Mouse (Mus musculus) layer of hippocampus, postnatal 10 days (tissue): ENCODE results near the gene Plpp6. TPM values are rescaled to one million over a fixed set of nuclear protein-coding genes. Genes with fewer than 3 reads are reported as not detected.
A peak's percentile ranks its signal among the peaks of the same experiment; 100 is the strongest.

Source experiments
- DNase-seq, 2 experiments: peaks; one replicate each; pipeline ENCODE4 v3.0.0; 2021; ENCODE audit warnings: low spot score in 2 of 2
- long read RNA-seq: library from polyadenylated mRNA; stranded (forward); transcript quantifications from one replicate; pipeline ENCODE4 v2.0.0, GENCODE M21; 2023
- total RNA-seq, 2 experiments: library from RNA; stranded (reverse); gene quantifications; 2 replicates each; pipeline ENCODE4 v1.2.3; 2021

The Plpp6 gene
- total RNA-seq, result 10 to 100 TPM; 31.0 to 36.5 TPM
- long read RNA-seq, transcript Plpp6-201 (1 exons, 2,859 nt), result major isoform, 31 of 31 reads
- long read RNA-seq, partial matches to known transcripts, result 0 of 31 reads
- long read RNA-seq, other reads (novel, unspliced or antisense), result 0 of 31 reads

DNA sequence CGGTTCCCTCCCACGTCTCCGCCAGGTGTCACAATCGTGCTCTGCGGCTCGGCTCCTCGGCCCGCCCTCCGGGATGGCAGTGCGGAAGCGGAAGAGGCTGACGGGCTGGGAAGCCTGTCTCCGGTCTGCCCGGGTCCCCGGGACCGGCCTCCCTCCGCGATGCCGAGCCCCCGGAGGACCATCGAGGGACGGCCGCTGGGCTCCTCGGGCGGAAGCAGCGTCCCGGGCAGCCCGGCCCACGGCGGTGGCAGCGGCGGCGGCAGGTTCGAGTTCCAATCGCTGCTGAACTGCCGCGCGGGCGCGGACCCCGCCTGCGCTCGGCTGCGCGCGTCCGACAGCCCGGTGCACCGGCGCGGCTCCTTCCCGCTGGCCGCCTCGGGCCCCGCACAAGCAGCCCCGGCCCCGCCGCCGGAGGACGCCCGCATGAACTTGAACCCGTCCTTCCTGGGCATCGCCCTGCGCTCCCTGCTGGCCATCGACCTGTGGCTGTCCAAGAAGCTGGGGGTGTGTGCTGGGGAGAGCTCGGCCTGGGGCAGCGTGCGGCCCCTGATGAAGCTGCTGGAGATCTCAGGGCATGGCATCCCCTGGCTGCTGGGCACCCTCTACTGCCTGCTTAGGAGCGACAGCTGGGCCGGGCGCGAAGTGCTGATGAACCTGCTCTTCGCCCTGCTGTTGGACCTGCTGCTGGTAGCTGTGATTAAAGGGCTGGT, at the start of gene Plpp6:
Gene Plpp6, plus strand, starts transcription at position 112 of the 710 bp plus-strand sequence.
- peak; percentile 71 to 82 for DNase-seq

DNA sequence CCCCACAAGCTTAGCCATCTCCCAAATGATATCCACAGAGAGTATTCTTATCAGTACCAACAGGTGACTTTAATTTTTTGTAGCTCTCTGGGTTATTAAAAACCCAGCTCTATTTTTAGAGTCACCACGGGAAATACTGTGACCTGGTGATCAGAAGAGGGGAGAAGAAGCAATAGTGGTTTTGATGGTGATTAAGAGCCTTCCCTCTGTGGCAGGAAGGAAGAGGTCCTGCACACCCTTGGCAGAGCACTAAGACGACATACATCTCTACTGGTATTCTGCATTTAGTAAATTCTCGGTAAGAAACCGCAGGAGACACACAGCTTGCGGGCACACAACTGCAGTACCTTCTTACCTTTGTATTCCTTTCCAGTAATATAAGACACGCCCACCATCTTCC, 49.2 kb upstream of the Plpp6 start:
- no peak for DNase-seq

DNA sequence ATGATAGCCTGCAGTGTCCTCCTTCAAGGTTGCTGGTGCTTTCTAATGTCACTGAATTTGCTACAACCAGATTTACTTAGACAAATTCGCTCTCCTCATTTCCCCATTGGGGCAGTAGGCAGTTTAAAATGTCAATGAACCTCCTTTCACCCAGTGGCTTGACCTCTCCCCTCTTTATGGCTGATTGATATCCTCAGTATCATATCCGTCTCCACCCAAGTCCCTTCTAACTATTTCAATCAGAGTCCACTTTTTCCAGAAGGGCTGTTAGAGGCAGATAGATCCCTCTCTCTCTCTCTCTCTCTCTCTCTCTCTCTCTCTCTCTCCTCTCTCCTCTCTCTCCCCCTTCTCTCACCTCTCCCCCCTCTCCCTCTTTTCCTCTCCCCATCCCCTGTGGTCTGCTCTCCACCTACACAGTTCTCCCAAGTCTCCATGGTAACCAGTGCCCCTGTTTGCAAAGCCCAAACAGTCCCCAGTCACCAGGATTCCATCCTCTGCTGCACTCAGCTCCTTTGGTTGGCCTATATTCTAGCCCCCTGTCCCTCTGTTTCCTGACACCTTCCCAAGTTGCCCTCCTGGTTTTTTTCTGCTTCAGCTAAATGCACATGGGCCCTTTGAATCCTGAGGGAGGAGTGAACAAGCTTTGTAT, 48.0 kb upstream of the Plpp6 start:
- no peak for DNase-seq

DNA sequence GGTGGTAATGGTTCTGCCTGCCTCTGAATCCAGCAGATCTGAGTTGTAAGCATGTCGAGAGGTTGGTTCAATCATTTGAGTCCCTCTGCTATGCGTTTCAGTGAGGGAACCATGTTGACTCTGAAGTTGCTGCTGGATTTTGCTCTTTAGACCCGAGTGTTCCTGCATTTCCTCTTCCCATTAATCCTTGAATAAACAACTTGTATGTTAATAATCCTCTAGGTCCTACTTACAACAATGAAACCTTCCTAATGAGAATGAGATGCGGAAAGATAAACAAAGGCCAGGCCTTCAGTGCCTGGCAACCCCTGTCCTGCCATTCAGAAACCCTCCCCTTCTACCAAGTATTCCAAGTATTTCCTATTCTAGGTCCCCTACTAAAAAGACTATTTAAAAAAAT, 47.3 kb upstream of the Plpp6 start:
- no peak for DNase-seq

DNA sequence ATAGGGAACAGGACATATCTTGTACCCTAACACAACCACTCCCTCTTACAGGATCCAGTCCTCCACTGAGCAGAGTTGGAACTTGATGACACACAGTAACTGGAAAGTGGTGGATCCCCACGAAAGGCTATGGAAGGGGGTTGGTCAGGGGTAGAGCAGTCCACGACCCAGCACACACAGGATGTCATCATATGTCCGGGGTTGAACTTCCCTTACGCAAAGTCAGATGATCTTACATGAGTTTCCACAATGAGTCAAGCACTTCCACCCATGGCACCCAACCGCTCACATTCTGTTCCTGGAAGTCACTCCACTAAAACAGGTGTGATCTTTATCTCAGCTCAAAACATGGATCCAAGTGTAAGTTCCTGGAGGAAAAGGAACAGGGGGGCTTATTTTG, 45.9 kb upstream of the Plpp6 start:
- DNase-seq, result no peak

DNA sequence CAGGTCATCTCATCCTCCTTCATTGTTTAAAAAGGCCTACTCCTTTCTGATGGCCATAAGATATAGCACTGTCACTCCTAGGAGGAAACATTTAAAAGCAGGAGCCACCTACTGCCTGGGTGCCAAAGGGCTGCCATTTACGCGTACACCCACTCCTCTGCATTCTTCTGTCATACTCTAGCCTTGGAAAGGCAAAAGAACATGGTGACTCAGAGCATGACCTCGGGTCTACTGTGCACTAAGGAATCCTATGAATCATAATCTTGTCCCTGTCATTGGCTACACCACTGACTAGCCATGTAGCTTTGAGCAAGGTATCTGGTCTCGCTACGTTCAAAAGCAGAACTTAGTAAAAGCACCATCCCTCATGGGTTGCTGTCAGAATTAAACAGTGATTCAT, 37.4 kb upstream of the Plpp6 start:
- no peak for DNase-seq

DNA sequence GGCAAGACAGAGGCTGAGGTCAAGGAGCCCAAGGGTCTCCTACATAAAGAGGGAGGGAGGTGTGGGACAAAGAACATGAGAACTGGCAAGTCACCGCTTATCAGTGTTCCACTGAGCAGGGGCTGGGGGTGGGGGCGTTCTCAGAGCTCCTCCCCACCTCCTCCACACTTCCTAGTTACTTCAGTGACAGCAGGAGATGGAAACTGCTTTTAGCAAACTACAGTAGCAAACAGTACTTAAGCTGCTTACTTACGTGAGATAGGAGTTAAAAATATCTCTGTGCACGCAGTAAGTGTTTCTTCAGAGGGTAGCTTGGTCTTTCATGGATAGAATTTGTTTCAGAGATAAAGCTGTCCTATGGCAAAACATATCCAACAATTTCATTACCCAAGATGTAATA, 36.4 kb upstream of the Plpp6 start:
- no peak for DNase-seq

DNA sequence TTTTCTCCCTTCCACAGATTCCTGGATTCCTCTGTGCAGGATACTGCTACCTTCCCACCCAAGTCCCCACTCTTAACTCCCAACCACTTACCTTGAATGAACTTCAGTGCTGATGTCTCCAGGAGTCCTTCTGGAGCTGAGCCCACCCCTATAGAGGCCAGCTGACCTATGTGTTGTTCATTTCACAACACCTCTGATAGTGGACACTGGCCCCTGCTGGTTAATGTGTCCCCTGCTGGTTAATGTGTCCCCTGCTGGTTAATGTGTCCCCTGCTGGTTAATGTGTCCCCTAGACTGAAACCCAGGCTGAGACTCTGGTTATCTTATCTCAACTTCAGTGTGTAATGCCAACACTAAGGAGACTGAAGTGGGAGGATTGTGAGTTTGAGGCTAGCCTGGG, 34.7 kb upstream of the Plpp6 start:
- DNase-seq, result no peak

DNA sequence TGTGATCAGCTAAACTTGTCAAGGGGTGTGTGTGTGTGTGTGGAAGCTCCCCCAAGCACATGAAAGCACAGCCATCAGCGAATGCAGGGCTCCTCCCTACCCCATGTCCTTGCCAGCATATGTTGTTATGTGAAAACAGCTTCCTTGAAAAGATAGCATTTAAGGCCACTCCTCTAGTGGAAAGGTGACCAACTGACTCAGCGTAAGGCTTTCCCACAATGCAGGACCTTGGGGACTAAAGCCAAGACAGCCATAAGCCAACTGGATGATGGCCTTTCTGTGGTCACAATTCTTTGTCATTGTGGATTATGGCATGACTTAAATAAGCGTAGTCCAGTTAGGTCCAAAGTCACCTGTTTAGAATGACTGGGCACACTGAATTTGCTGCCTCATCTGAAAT, 28.9 kb upstream of the Plpp6 start:
- no peak for DNase-seq

DNA sequence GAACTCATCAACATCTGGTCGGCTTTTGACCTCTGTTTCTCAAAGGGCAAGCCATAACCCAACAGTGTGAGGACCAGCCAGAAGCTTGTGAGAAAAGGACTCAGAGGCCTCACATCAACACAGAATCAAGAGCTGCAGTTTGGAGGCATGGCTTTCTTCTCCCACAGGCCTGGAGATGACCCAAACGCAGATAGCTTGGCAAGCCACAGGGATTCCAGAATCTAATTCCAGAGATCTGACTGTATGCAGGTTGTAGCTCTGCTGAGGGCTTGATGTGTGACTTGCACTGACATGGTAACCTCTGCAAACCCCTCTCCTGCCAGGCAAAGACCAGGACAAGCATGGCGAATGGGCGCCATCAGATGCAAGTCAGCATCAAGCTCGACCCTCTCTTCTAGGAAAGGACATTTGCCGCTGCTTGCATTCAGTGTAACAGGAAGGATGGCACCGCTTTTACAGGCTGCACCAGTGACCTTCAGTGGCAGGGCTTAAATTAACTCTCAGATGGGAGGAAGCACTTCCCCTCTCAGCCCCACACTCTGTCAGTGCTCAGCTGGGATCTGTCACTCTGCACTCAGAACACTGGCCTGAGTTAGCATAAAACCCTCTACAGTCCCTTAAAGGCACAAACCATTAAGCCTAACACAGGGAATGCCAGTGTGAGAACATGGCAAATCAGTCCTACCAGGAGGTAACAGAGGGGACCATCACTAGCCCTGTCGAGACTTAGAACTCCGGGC, 23.4 kb upstream of the Plpp6 start:
- no peak for DNase-seq

DNA sequence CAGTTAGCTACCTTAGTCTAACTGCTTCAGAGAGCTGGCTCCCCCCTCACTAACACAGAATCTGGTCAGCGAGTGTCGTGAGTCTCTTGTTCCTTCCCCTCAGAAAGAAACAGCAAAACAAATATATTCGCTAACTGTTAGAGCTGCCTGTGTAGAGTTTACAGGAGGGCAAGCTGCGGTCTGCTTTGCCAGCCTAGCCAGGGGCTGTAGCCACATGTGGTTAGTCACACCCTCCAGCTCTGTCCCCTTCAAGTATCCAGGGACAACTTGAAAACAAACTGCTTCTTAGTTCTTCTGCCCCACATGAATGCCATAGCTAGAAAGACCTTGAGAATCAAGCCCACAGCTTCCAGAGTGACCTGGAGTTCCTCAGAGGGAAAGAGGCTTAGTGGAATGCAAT, 22.5 kb upstream of the Plpp6 start:
- no peak for DNase-seq

DNA sequence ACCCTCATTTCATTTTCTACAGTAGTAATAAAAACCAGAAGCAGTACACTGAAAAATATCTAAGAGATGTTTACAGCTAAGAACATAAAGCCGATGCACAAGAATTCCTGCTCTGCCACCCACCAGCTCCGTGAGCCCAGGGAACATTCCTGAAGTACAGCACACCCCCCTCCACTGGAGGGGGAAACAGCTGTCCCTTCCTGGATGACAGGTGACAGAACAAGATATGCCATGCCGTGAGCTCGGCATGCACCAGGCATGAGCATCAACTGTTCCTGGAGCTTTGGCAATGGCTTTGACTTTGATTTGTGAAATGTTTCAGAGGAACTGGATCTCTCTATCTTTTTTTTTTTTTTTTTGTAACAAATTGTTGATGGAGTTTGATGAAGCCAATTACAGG, 17.0 kb upstream of the Plpp6 start:
- no peak for DNase-seq

DNA sequence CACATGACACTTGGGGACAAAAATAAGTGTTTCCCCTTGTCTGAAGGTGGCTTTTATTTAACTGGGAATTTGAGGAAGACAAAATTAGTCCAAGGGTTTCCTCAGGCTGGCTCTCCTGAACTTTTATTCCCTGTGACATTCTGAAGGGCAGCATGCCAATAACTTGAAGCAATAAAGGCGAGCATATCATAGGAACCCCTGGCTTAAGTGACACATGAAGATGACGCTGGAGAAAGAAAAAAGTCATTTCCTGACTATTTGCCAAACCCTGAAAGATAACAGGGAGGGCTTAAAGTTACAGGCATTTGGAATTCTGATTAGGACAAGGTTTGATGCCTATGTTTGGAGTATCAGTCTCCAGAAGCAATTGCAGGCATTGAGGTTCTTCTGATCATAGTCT, 16.4 kb upstream of the Plpp6 start:
- no peak for DNase-seq

DNA sequence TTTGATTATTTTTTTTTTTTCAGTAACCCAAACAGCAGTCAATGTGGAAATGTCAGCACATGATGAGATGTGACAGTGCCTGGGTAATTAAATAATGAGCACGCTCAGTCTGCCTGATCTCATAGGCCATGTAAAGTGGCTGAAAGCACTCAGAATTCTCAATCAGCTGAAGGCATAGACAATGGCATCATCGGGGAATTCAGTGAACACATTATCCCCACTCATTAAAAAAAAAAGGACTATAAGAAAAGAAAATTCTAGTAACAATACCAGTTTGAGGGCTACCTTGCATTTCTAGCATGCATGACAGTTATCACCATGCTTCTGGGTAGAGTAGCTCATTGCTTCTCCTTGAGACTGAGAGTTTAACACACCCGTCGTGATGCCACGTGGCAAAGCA, 12.5 kb upstream of the Plpp6 start:
- no peak for DNase-seq

DNA sequence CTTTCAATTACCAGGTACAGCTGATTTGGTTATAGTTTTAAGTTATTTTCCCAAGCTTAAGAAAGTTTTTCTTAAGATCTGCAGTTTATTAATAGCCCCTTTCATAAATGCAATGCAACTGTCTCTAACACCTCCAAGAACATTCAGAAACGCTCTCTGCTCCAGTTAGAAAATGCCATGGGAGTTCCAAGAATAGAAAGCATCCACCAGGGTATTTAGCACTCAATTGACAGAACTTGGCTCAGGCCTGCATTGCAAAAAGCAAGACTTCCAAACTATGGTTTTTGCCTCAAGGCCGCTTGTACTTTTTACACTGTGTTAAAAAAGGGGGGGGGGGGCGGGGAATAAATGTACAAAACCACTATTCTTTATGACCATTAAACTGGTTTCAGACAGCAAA, 640 bp upstream of the Plpp6 start:
- no peak for DNase-seq

DNA sequence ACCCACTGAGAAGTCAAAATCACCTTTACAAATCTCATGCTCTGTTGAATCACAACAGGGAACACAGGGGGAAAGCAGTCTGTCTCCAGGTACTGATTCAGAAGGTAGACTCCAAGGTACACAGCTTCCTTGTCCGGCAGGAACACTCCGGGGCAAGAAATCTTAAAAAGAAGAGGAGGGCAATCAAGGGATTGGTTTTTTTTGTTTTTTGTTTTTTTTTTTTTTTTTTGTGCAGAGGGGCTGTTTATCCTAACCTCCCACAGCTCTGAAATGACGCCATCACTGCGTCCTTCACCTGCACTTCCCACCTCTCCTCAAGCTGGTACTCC, 276 bp upstream of the Plpp6 start:
- no peak for DNase-seq

DNA sequence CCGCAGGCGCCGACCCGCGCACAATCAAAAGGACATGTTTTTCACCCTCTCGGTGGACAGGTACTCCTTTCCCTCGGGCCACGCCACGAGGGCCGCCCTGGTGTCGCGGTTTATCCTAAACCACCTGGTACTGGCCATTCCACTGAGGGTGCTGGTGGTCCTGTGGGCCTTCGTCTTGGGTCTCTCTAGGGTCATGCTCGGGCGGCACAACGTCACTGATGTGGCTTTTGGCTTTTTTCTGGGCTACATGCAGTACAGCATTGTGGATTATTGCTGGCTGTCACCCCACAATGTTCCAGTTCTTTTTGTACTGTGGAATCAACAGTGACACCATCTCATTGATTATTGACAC, 775 bp downstream of the Plpp6 start:
- no peak for DNase-seq

DNA sequence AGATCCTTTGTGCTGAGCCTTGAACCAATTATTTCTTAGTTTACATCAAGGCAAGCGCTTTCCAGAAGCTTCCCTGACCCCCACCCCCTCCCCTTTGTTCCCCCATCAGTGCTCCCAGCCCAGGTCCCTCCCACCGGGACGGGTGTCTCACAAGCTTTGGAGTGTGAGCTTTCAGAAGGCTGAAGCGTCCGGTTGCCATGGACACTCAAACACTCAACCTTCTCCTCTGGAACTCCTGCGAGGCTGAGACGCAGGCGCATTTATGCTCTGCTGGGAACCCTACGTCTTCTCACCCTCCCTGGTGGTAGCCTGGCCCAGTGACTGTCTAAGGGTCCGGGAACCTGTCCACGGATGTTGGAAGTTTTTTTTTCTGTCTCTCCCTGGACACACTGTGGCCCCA, 3.9 kb downstream of the Plpp6 start, which contains the start of gene 4430402I18Rik:
Gene 4430402I18Rik, minus strand, starts transcription at position 149 of the 400 bp plus-strand sequence.
- peak in 1 of 2 experiments; percentile 40 for DNase-seq

DNA sequence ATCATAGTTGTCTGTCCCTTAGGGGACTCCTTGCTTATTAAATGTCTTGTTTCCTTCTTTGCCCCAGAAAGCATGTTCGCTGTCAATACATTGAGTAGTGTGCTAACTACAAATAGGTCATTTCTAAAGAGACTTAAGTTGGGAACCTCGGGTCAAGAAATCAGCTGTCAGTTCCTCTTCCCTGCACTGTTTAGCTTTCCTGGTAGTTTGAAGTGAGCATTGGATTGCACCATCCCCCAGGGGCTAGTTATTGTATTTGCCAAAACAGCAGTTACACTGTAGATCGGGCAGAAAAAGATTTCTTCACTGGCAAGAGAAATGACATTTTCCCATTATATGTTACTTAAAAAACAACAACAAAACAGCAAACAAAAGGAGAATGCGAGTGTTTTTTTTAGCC, 4.4 kb downstream of the Plpp6 start:
- no peak for DNase-seq

DNA sequence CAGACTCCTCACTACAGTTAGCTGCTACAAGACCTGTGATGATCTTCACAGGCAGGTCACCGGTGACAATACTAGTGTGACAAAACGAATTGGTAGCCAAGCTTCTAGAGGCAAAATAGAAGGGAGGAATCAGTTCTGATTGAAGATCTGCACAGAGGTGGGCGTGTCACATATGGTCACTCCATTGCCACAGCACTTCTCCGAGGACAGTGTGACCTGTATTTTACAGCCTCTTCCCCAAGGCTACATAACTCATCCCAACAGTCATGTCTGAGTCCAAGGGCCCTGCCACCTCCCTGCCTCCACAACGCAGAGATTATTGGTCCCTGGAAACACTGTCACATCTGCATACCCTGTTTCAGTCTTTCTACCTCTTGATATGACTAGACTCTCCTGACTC, 5.5 kb downstream of the Plpp6 start:
- DNase-seq, result no peak

DNA sequence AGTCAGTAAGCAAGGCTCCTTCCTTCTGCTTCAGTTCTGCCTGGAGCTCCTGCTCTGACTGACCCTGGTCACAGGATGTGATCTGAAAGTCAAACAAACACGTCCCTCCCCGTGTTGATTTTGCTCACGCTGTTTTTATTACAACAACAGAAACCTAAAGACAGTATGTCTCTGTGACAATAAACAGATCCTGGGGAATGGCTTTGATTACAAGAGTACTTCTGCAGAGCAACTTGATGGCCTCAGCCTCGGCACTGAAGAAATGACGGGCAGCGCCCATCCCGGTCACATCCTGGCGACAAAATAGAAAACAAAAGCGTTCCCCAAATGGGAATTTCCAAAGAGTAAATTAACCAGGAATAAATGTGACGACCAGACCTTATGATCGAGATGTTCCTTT, 6.5 kb downstream of the Plpp6 start:
- DNase-seq, result no peak

DNA sequence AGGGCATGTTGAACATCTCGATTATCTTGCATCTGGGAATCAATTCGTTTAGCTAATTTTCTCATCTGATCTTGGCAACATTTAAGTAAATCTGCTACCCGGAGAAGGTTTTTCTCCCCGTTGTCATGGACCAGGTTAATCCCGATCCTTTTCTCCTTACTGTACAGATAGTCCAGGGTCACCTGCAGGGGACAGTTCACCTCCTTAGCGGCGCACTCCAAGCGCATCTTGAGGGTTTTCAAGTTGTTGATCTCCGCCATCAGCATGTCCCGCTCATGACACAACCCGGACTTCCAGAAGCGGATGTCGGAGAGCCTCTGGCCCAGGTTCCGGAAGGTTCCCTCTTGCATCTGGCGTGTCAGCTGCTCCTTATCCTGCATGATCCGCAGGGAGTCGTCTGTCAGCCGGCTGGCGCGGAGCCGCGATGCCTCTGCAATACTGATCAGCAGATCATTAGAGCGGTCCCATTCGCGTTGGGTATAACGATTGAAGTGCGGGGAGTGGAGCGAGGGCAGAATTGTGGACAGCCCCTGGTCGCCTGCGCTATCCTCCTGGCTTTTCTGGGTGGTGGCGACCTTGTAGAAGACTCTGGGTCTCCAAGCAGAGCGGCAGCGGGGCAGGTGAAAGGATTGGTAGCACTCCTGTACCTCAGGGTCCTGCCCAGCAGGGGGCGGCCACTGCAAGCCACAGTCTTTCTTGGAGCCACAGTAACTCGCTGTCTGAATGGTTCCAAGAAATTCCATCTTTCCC, 11.3 kb downstream of the Plpp6 start:
- peak; percentile 70 to 80 for DNase-seq
